Mouse (Mus musculus) stomach, postnatal 0 days (tissue): ENCODE results near the gene Cbx3.

Experiments used
- CTCF ChIP-seq: IDR thresholded peaks from 2 replicates; pipeline ENCODE4 v1.5.1; 2016; ENCODE audit warnings: antibody characterized with exemption, low read depth, mild to moderate bottlenecking, moderate library complexity
- EP300 ChIP-seq: optimal IDR thresholded peaks from 2 replicates; pipeline ENCODE3; 2016; ENCODE audit warnings: antibody characterized with exemption

- TF ChIP-seq CTCF (no peak), EP300 (no peak)
Measured at GRCm38 (mm10) chr6:51507556-51507955, 37.4 kb downstream of the Cbx3 start.
